Mouse (Mus musculus) testis, adult 2 months (tissue): ENCODE data around the gene Plekhj1. TPM values are rescaled to one million over a fixed set of nuclear protein-coding genes. Genes with fewer than 3 reads are reported as not detected.
A peak's percentile ranks its signal among the peaks of the same experiment; 100 is the strongest.

Experiments used
- H3K27ac ChIP-seq: fragments of 200-500 bp; 2 replicates; pipeline ENCODE4 v1.5.1; 2012; ENCODE audit warnings: low read depth, low read length; ENCODE audit not compliant: control insufficient read depth, insufficient read depth
- H3K27me3 ChIP-seq: fragments of 200-500 bp; 2 replicates; pipeline ENCODE4 v1.6.1; 2012; ENCODE audit warnings: mild to moderate bottlenecking, low read length, moderate library complexity; ENCODE audit not compliant: control insufficient read depth, insufficient read depth
- H3K36me3 ChIP-seq: fragments of 200-500 bp; 2 replicates; pipeline ENCODE4 v1.6.1; 2012; ENCODE audit warnings: mild to moderate bottlenecking, low read length; ENCODE audit not compliant: control insufficient read depth, insufficient read depth
- H3K4me1 ChIP-seq: fragments of 200-500 bp; 2 replicates; pipeline ENCODE4 v1.6.1; 2012; ENCODE audit warnings: low read length; ENCODE audit not compliant: control insufficient read depth, insufficient read depth
- H3K4me3 ChIP-seq: fragments of 200-500 bp; 2 replicates; pipeline ENCODE4 v1.5.1; 2012; ENCODE audit warnings: low read depth, mild to moderate bottlenecking, low read length, moderate library complexity, mixed read lengths; ENCODE audit not compliant: control insufficient read depth
- CTCF ChIP-seq: fragments of 200-500 bp; IDR thresholded peaks from 2 replicates; pipeline ENCODE4 v1.5.1; 2012; ENCODE audit warnings: low read depth, mild to moderate bottlenecking, inconsistent platforms, low read length, moderate library complexity; ENCODE audit not compliant: control insufficient read depth, insufficient read depth, insufficient replicate concordance
- POLR2A ChIP-seq: fragments of 200-500 bp; IDR thresholded peaks from 2 replicates; pipeline ENCODE4 v1.6.1; 2012; ENCODE audit warnings: low read depth, mild to moderate bottlenecking, inconsistent platforms, low read length, moderate library complexity; ENCODE audit not compliant: control insufficient read depth
- polyA plus RNA-seq: library from polyadenylated mRNA; depleted of rRNA; stranded (reverse); fragments of >200 nt; gene quantifications from 2 replicates; pipeline ENCODE4 v1.2.3, GENCODE M21; 2012

The Plekhj1 gene
- polyA plus RNA-seq, 1 experiment: 41.4 TPM

DNA sequence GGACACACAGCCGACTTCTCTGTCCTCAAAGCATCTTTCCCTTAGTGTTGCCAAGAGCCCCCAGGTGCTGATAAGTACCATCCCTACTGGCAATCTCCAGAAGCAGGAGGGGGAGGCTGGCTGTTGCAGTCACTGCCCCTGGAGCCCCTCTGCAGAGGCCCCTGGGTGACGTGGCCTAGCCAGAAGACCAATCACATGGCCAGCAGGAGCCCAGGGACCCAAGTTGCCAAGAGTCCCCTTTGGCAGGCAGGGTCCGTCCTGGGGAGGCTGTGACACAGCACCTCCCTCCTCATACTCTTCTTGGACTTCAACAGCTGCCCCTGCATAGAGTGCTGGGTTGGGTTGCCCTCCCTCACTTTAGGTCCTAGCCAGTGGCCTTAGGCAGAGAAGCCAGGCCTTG, 4.6 kb upstream of the Plekhj1 start:
- peaks cover 31% of the 10 kb centered on the region for H3K4me1 ChIP-seq
- no peaks in the 10 kb centered on the region; the same call in 1 of the 2 replicates for H3K36me3 ChIP-seq
- H3K27me3 ChIP-seq: no peaks in the 10 kb centered on the region
- H3K27ac ChIP-seq: no peak overlapping the region
- H3K4me3 ChIP-seq: no peak overlapping the region
- TF ChIP-seq CTCF (no peak), POLR2A (no peak)

- Histone ChIP-seq H3K27me3 (no peaks in the 10 kb centered on the region), H3K36me3 (no peaks in the 10 kb centered on the region; the same call in 1 of the 2 replicates), H3K4me1 (peaks cover 29% of the 10 kb centered on the region), H3K27ac (no peak overlapping the region), H3K4me3 (no peak overlapping the region)
- TF ChIP-seq POLR2A (no peak), CTCF (no peak)
Measured at GRCm38 (mm10) chr10:80802204-80802912, 3.9 kb upstream of the Plekhj1 start.

GRCm38 (mm10) chr10:80799070-80799566, 692 bp upstream of the Plekhj1 start:
- Histone ChIP-seq H3K27me3 (no peaks in the 10 kb centered on the region), H3K27ac (peak overlapping the region; percentile 98), H3K36me3 (no peaks in the 10 kb centered on the region; the same call in 1 of the 2 replicates), H3K4me3 (peak overlapping the region; percentile 95), H3K4me1 (peaks cover 11% of the 10 kb centered on the region)
- no peak for TF ChIP-seq POLR2A
- no peak for TF ChIP-seq CTCF

- H3K36me3 ChIP-seq: no peaks in the 10 kb centered on the region; the same call in 1 of the 2 replicates
- no peaks in the 10 kb centered on the region for H3K27me3 ChIP-seq
- TF ChIP-seq POLR2A (no peak; the same call in 1 of the 2 replicates), CTCF (no peak)
- H3K4me3 ChIP-seq: peak overlapping the region; percentile 95
- peaks cover 11% of the 10 kb centered on the region for H3K4me1 ChIP-seq
- peak overlapping the region; percentile 98 for H3K27ac ChIP-seq
Measured at GRCm38 (mm10) chr10:80797186-80798149, 958 bp downstream of the Plekhj1 start.

DNA sequence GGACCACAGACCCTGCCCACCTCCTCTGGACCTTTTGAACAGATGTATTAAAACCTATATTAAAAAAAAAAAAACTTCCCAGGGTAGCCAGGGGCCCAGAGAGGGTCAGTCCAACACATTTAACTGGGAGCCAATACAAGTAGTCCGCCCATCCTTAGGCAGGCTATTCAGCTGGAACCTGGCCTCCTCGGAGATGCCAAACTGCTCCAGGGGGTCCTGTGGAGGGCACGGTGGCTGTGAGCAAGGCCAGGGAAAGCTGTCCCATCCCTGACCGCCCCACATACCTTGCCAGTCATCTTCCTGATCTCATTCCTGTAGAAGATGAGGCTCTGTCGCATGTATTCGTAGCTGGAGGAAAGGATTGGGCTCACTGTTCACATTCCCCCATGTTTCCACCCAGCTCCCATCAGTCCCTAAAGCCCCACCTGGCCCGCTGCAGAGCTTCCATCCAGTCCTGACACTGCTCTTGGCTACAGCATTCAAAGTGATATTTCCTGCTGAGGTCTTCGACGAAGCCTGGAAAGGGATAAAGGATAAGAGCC, 2.0 kb downstream of the Plekhj1 start:
- Histone ChIP-seq H3K36me3 (no peaks in the 10 kb centered on the region; the same call in 1 of the 2 replicates), H3K27me3 (no peaks in the 10 kb centered on the region), H3K4me3 (no peak overlapping the region), H3K4me1 (peaks cover 11% of the 10 kb centered on the region), H3K27ac (no peak overlapping the region)
- TF ChIP-seq CTCF (no peak), POLR2A (no peak)

DNA sequence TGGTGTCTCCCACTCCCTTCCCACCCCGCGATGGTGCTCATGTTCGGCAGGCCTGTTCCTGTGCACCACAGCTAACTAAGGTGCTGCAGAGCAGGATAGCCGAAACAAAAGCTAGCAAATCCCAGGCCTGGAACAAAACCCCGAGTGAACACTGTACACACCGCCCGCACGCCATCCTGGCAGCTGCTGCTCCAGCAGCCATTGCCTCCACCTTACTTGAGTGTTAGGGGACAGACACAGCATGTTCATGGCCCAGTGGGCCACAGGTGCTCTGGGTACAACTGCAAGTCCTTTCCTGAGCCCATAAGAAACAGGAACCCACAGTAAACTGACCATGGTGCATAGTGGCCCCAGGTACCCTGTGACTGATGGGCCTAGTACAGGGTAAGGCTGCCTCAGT, 3.7 kb downstream of the Plekhj1 start:
- Histone ChIP-seq H3K36me3 (no peaks in the 10 kb centered on the region; the same call in 1 of the 2 replicates), H3K4me1 (peaks cover 11% of the 10 kb centered on the region), H3K27me3 (no peaks in the 10 kb centered on the region), H3K4me3 (no peak overlapping the region), H3K27ac (no peak overlapping the region)
- TF ChIP-seq POLR2A: no peak
- TF ChIP-seq CTCF: no peak

DNA sequence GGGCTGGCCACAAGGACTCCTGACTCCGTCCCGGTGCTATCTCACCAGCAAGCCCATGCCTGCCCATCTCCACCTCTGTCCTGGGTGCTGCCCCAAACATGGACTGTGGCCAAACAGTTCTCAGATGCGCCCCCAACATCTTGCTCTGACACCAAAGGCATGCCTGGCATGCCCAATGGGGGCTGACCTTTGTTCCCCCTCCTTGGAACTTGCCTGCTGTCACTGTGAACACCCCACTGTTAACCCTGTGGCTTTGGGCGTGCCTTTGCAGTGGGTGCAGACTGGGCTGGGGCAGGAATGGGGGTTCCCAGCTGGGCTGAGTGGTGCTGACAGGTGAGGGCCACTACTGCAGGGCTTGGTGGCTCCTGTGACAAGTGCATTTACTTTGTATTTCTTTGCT, 4.6 kb downstream of the Plekhj1 start:
- Histone ChIP-seq H3K4me1 (peaks cover 3% of the 10 kb centered on the region), H3K27me3 (no peaks in the 10 kb centered on the region), H3K27ac (no peak overlapping the region), H3K36me3 (no peaks in the 10 kb centered on the region; the same call in 1 of the 2 replicates), H3K4me3 (no peak overlapping the region)
- TF ChIP-seq CTCF (no peak), POLR2A (peak; percentile 8; the same call in 1 of the 2 replicates)
